Mouse (Mus musculus) neural tube, embryonic 14.5 days (tissue): ENCODE measurements around the gene Olfr427. TPM values are rescaled to one million over a fixed set of nuclear protein-coding genes. Genes with fewer than 3 reads are reported as not detected.

Experiments
- polyA plus RNA-seq: library from polyadenylated mRNA; unstranded; fragments of >200 nt; fragmentation: Nextera tagmentation; extraction: Ambion mirVana; gene quantifications from 2 replicates; pipeline ENCODE4 v1.2.1, GENCODE M21; 2014

Gene Olfr427
- polyA plus RNA-seq, 1 experiment from 2014 or later: not detected

Other genes with a start within 250 kb of the Olfr427 start
- gene Ifi211, start 183.8 kb upstream of the Olfr427 start, polyA plus RNA-seq: 0.24 TPM in 1 of 2 replicates, not detected in the other
- 1.1 and 1.5 TPM in 2 replicates for gene Mndal, start 154.4 kb upstream of the Olfr427 start, polyA plus RNA-seq
- gene Ifi203, start 154.2 kb upstream of the Olfr427 start, polyA plus RNA-seq: 0.46 and 0.54 TPM in 2 replicates
- gene Ifi202b, start 114.1 kb upstream of the Olfr427 start, polyA plus RNA-seq: not detected in 2 replicates
- not detected in 2 replicates for gene Ifi205, start 65.1 kb upstream of the Olfr427 start, polyA plus RNA-seq
- gene Olfr433, start 56.2 kb upstream of the Olfr427 start, polyA plus RNA-seq: not detected in 2 replicates
- gene Olfr432, start 47.7 kb upstream of the Olfr427 start, polyA plus RNA-seq: not detected in 2 replicates
- gene Olfr430, start 30.3 kb upstream of the Olfr427 start, polyA plus RNA-seq: not detected in 2 replicates
- not detected in 2 replicates for gene Olfr429, start 12.6 kb upstream of the Olfr427 start, polyA plus RNA-seq
- not detected in 2 replicates for gene Olfr231, start 24.3 kb downstream of the Olfr427 start, polyA plus RNA-seq
- gene Olfr424, start 34.6 kb downstream of the Olfr427 start, polyA plus RNA-seq: not detected in 2 replicates
- gene Olfr420, start 58.7 kb downstream of the Olfr427 start, polyA plus RNA-seq: not detected in 2 replicates
- 0.19 and 0.23 TPM in 2 replicates for gene Spta1, start 75.9 kb downstream of the Olfr427 start, polyA plus RNA-seq
- gene Olfr419, start 155.2 kb downstream of the Olfr427 start, polyA plus RNA-seq: not detected in 2 replicates
- gene Mptx1, start 233.6 kb downstream of the Olfr427 start, polyA plus RNA-seq: not detected in 2 replicates